In genomic region chr3:89094021-89094420, GRCm38 (mm10) we compare ENCODE assay signal across 32 mouse cellular contexts. TPM values are rescaled to one million over a fixed set of nuclear protein-coding genes. Genes with fewer than 3 reads are reported as not detected.
DNase-seq lines count a peak whose midpoint lies in the region; ATAC-seq and TF ChIP-seq lines count a peak whose summit lies in the region.
"Had no signal": no experiment of that assay in that cellular context is flagged by ENCODE, and none has a peak within 500 bp of the region (broad histone marks: within the 10 kb centered on the region; RNA-seq: fewer than 3 reads in every experiment).

No protein-coding gene starts in this region.

- peak; percentile 52 for DNase-seq in cerebellum, adult 11-12 months
- no peak for DNase-seq in cerebellum, postnatal 4 days (ENCODE audit: low spot score in 2 of 2)
- peak; percentile 35 for DNase-seq in liver, adult 2 months (ENCODE audit: extremely low read depth, low read depth, low spot score)
- DNase-seq in liver, postnatal 0 days, result no peak
- DNase-seq: cerebellum, postnatal 14 days; gastrocnemius, postnatal 14 days; heart, postnatal 36 days; kidney, adult 18-20 months; kidney, postnatal 10 days; layer of hippocampus, adult 9-11 months; liver, embryonic 13.5 days; lung, adult 2 months; lung, postnatal 10 days had no signal

- H3K9ac ChIP-seq in hindbrain, embryonic 13.5 days, result no peak overlapping the region
- H3K9ac ChIP-seq in hindbrain, embryonic 16.5 days (ENCODE audit: low read depth, low read length), result no peak overlapping the region
- no peak overlapping the region for H3K9ac ChIP-seq in liver, adult 2 months (ENCODE audit: low read depth, low read length)
- H3K9ac ChIP-seq in liver, postnatal 0 days (replicated peaks), result no peak overlapping the region
- H3K9ac ChIP-seq in limb, embryonic 13.5 days, result no peak overlapping the region
- H3K9ac ChIP-seq: hindbrain, embryonic 15.5 days; liver, embryonic 13.5 days had no signal

- TF ChIP-seq CTCF in liver, adult 2 months (IDR thresholded peaks at IDR 0.05; ENCODE audit: low read depth, low read length), result no peak
- TF ChIP-seq CTCF in liver, postnatal 0 days (IDR thresholded peaks at IDR 0.05; ENCODE audit: low read depth), result no peak

- ATAC-seq in hindbrain, embryonic 13.5 days (ENCODE audit: low FRiP score), result no peak
- ATAC-seq in hindbrain, embryonic 16.5 days, result no peak
- no peak for ATAC-seq in liver, postnatal 0 days
- ATAC-seq in limb, embryonic 13.5 days (ENCODE audit: low FRiP score, low read depth), result no peak
- ATAC-seq: Patski had no signal

- H3K79me2 ChIP-seq in liver, adult 2 months (ENCODE audit: control insufficient read depth, insufficient read depth, low read length), result no peaks in the 10 kb centered on the region

- peaks cover 5% of the 10 kb centered on the region for H3K27me3 ChIP-seq in hindbrain, embryonic 13.5 days
- H3K27me3 ChIP-seq in hindbrain, embryonic 16.5 days (replicated peaks; ENCODE audit: control insufficient read depth, insufficient read depth, low read length), result no peaks in the 10 kb centered on the region
- H3K27me3 ChIP-seq in liver, adult 2 months (ENCODE audit: control insufficient read depth, insufficient read depth, low read length), result no peaks in the 10 kb centered on the region
- H3K27me3 ChIP-seq in liver, postnatal 0 days (ENCODE audit: insufficient read depth, low read length), result peaks cover 24% of the 10 kb centered on the region
- peaks cover 24% of the 10 kb centered on the region for H3K27me3 ChIP-seq in limb, embryonic 13.5 days
- H3K27me3 ChIP-seq: hindbrain, embryonic 15.5 days; Patski had no signal

- H3K9me3 ChIP-seq in hindbrain, embryonic 13.5 days, result no peaks in the 10 kb centered on the region
- no peaks in the 10 kb centered on the region for H3K9me3 ChIP-seq in hindbrain, embryonic 16.5 days (ENCODE audit: control insufficient read depth, low read length)
- H3K9me3 ChIP-seq in liver, postnatal 0 days (ENCODE audit: low read length), result no peaks in the 10 kb centered on the region
- no peaks in the 10 kb centered on the region for H3K9me3 ChIP-seq in limb, embryonic 13.5 days
- H3K9me3 ChIP-seq: hindbrain, embryonic 15.5 days; liver, embryonic 13.5 days; neural tube, embryonic 13.5 days had no signal

- no peak for TF ChIP-seq POLR2A in liver, adult 2 months (IDR thresholded peaks at IDR 0.05; ENCODE audit: extremely low read depth, insufficient read depth, low read length)

- WGBS in hindbrain, embryonic 13.5 days, result 85% methylated on average over 10 of the region's 10 CpGs
- WGBS in hindbrain, embryonic 16.5 days, result 84% methylated on average over 10 of the region's 10 CpGs
- WGBS in liver, adult 2 months, result 71% methylated on average over 10 of the region's 10 CpGs
- WGBS in liver, postnatal 0 days (ENCODE audit: insufficient replicate concordance), result 81% methylated on average over 10 of the region's 10 CpGs
- 85% methylated on average over 10 of the region's 10 CpGs for WGBS in limb, embryonic 13.5 days

- H3K36me3 ChIP-seq in hindbrain, embryonic 13.5 days, result peaks cover 55% of the 10 kb centered on the region
- H3K36me3 ChIP-seq in hindbrain, embryonic 16.5 days (ENCODE audit: control insufficient read depth, insufficient read depth, low read length), result peaks cover 24% of the 10 kb centered on the region
- peaks cover 21% of the 10 kb centered on the region for H3K36me3 ChIP-seq in liver, adult 2 months (ENCODE audit: control insufficient read depth, insufficient read depth, low read length)
- H3K36me3 ChIP-seq in liver, postnatal 0 days (replicated peaks; ENCODE audit: insufficient read depth, low read length), result peaks cover 44% of the 10 kb centered on the region
- H3K36me3 ChIP-seq in limb, embryonic 13.5 days, result peaks cover 52% of the 10 kb centered on the region

- peak overlapping the region; percentile 89; the same call in 1 of the 2 replicates for H3K27ac ChIP-seq in hindbrain, embryonic 13.5 days
- H3K27ac ChIP-seq in hindbrain, embryonic 16.5 days (ENCODE audit: low read depth, low read length), result no peak overlapping the region
- H3K27ac ChIP-seq in liver, adult 2 months (replicated peaks; ENCODE audit: insufficient read depth, low read depth, low read length), result no peak overlapping the region
- no peak overlapping the region for H3K27ac ChIP-seq in liver, postnatal 0 days (ENCODE audit: low read depth)
- no peak overlapping the region for H3K27ac ChIP-seq in limb, embryonic 13.5 days
- H3K27ac ChIP-seq: liver, embryonic 13.5 days; macrophage had no signal

- no peak for TF ChIP-seq EP300 in liver, postnatal 0 days (IDR thresholded peaks at IDR 0.05; ENCODE audit: low read depth)

- no peak overlapping the region for H3K4me2 ChIP-seq in hindbrain, embryonic 13.5 days
- no peak overlapping the region for H3K4me2 ChIP-seq in hindbrain, embryonic 16.5 days (ENCODE audit: low read length)
- no peak overlapping the region for H3K4me2 ChIP-seq in liver, postnatal 0 days (ENCODE audit: low read depth, low read length)
- H3K4me2 ChIP-seq in limb, embryonic 13.5 days (replicated peaks), result peak overlapping the region; percentile 98; the same call in 1 of the 2 replicates

- H3K4me1 ChIP-seq in hindbrain, embryonic 13.5 days (replicated peaks), result peaks cover 40% of the 10 kb centered on the region
- H3K4me1 ChIP-seq in hindbrain, embryonic 16.5 days (ENCODE audit: control insufficient read depth, insufficient read depth, low read depth, low read length), result peaks cover 15% of the 10 kb centered on the region
- peaks cover 18% of the 10 kb centered on the region for H3K4me1 ChIP-seq in liver, adult 2 months (ENCODE audit: control insufficient read depth, insufficient read depth, low read length)
- H3K4me1 ChIP-seq in liver, postnatal 0 days (ENCODE audit: insufficient read depth), result peaks cover 24% of the 10 kb centered on the region
- H3K4me1 ChIP-seq in limb, embryonic 13.5 days, result peaks cover 30% of the 10 kb centered on the region

- H3K4me3 ChIP-seq in hindbrain, embryonic 13.5 days, result no peak overlapping the region
- no peak overlapping the region for H3K4me3 ChIP-seq in hindbrain, embryonic 16.5 days (ENCODE audit: low read length)
- H3K4me3 ChIP-seq in liver, adult 2 months (ENCODE audit: insufficient read depth, low read depth, low read length), result no peak overlapping the region
- no peak overlapping the region for H3K4me3 ChIP-seq in liver, postnatal 0 days (ENCODE audit: low read depth, low read length)
- H3K4me3 ChIP-seq in limb, embryonic 13.5 days, result no peak overlapping the region
- H3K4me3 ChIP-seq: myocyte had no signal

RNA-seq across cellular contexts. Expression of gene Rusc1, which starts 0.9 kb away (rescaled TPM):
- polyA plus RNA-seq in hindbrain, embryonic 13.5 days (2015; fragmentation: Nextera tagmentation; extraction: Ambion mirVana), result 74.5 and 76.0 TPM in 2 replicates
- polyA plus RNA-seq in hindbrain, embryonic 16.5 days (2015; fragmentation: Nextera tagmentation; extraction: Ambion mirVana), result 101 and 112 TPM in 2 replicates
- total RNA-seq in liver, adult 2 months (2014; rRNA removed), result 4.0 and 4.8 TPM in 2 replicates
- polyA plus RNA-seq in liver, adult 2 months (2012; rRNA removed), result 14.0 and 18.3 TPM in 2 replicates
- polyA plus RNA-seq in liver, postnatal 0 days (2015; fragmentation: Nextera tagmentation; extraction: Ambion mirVana), result 2.4 and 2.5 TPM in 2 replicates
- 30.9 and 32.7 TPM in 2 replicates for polyA plus RNA-seq in limb, embryonic 13.5 days (2015; fragmentation: Nextera tagmentation; extraction: Ambion mirVana)

RNA-seq across cellular contexts. Expression of gene Gm43738, which starts 6.9 kb away (rescaled TPM):
- polyA plus RNA-seq in hindbrain, embryonic 13.5 days (2015; fragmentation: Nextera tagmentation; extraction: Ambion mirVana), result not detected in 2 replicates
- polyA plus RNA-seq in hindbrain, embryonic 16.5 days (2015; fragmentation: Nextera tagmentation; extraction: Ambion mirVana), result not detected in 2 replicates
- not detected in 2 replicates for total RNA-seq in liver, adult 2 months (2014; rRNA removed)
- polyA plus RNA-seq in liver, adult 2 months (2012; rRNA removed), result 0.05 TPM in 1 of 2 replicates, not detected in the other
- polyA plus RNA-seq in liver, postnatal 0 days (2015; fragmentation: Nextera tagmentation; extraction: Ambion mirVana), result not detected in 2 replicates
- polyA plus RNA-seq in limb, embryonic 13.5 days (2015; fragmentation: Nextera tagmentation; extraction: Ambion mirVana), result not detected in 2 replicates
- total RNA-seq: adrenal gland, postnatal 4 days; gastrocnemius, postnatal 14 days; granulocyte monocyte progenitor cell, adult 5-6 weeks; heart, postnatal 36 days; left cerebral cortex, adult 18-20 months; left cerebral cortex, postnatal 14 days; megakaryocyte-erythroid progenitor cell, adult 5-6 weeks; MEL had no signal
- polyA plus RNA-seq: embryonic facial prominence, embryonic 11.5 days; forebrain, embryonic 14.5 days; heart, embryonic 11.5 days; heart, embryonic 16.5 days; hindbrain, embryonic 15.5 days; liver, embryonic 13.5 days; lung, adult 2 months; macrophage; midbrain, embryonic 16.5 days; neural tube, embryonic 13.5 days had no signal

RNA-seq across cellular contexts. Expression of gene Fdps, which starts 7.7 kb away (rescaled TPM):
- polyA plus RNA-seq in hindbrain, embryonic 13.5 days (2015; fragmentation: Nextera tagmentation; extraction: Ambion mirVana), result 312 and 322 TPM in 2 replicates
- 511 and 525 TPM in 2 replicates for polyA plus RNA-seq in hindbrain, embryonic 16.5 days (2015; fragmentation: Nextera tagmentation; extraction: Ambion mirVana)
- 467 and 510 TPM in 2 replicates for total RNA-seq in liver, adult 2 months (2014; rRNA removed)
- polyA plus RNA-seq in liver, adult 2 months (2012; rRNA removed), result 388 and 397 TPM in 2 replicates
- polyA plus RNA-seq in liver, postnatal 0 days (2015; fragmentation: Nextera tagmentation; extraction: Ambion mirVana), result 75.8 and 82.2 TPM in 2 replicates
- polyA plus RNA-seq in limb, embryonic 13.5 days (2015; fragmentation: Nextera tagmentation; extraction: Ambion mirVana), result 194 and 207 TPM in 2 replicates

RNA-seq across cellular contexts. Expression of gene Pklr, which starts 41.9 kb away (rescaled TPM):
- 0.30 TPM in 1 of 2 replicates, not detected in the other for polyA plus RNA-seq in hindbrain, embryonic 13.5 days (2015; fragmentation: Nextera tagmentation; extraction: Ambion mirVana)
- 0.10 and 0.11 TPM in 2 replicates for polyA plus RNA-seq in hindbrain, embryonic 16.5 days (2015; fragmentation: Nextera tagmentation; extraction: Ambion mirVana)
- total RNA-seq in liver, adult 2 months (2014; rRNA removed), result 69.7 and 91.1 TPM in 2 replicates
- 387 and 512 TPM in 2 replicates for polyA plus RNA-seq in liver, adult 2 months (2012; rRNA removed)
- 18.6 and 27.8 TPM in 2 replicates for polyA plus RNA-seq in liver, postnatal 0 days (2015; fragmentation: Nextera tagmentation; extraction: Ambion mirVana)
- 0.33 and 0.68 TPM in 2 replicates for polyA plus RNA-seq in limb, embryonic 13.5 days (2015; fragmentation: Nextera tagmentation; extraction: Ambion mirVana)
- total RNA-seq: gastrocnemius, postnatal 14 days; heart, postnatal 36 days; left cerebral cortex, adult 18-20 months; left cerebral cortex, postnatal 14 days had no signal
- polyA plus RNA-seq: macrophage, myocyte had no signal

Comparison
In these comparisons a context has a peak if more than half of its experiments do, and no peak if none do; other contexts are left out.
1. DNase-seq: peak in cerebellum, adult 11-12 months (single experiment) and liver, adult 2 months (single experiment); none in cerebellum, postnatal 4 days (0 of 2) and liver, postnatal 0 days (single experiment).